Mouse (Mus musculus): ENCODE results near the gene Uchl3. TPM values are rescaled to one million over a fixed set of nuclear protein-coding genes. Genes with fewer than 3 reads are reported as not detected.
A peak's percentile ranks its signal among the peaks of the same experiment; 100 is the strongest.

Gene Uchl3
- polyA plus RNA-seq, 1 experiment from 2014 or later, result 131 TPM

GRCm38 (mm10) chr14:101704479-101704878 lies 50.7 kb downstream of the Uchl3 start:
- no peak overlapping the region for H3K9ac ChIP-seq (replicated peaks; ENCODE audit: low read depth, low read length)
- WGBS, result 79% methylated on average over 4 of the region's 4 CpGs
- no peaks in the 10 kb centered on the region for H3K27me3 ChIP-seq (ENCODE audit: control insufficient read depth, insufficient read depth, low read length)
- no peak overlapping the region for H3K4me3 ChIP-seq (ENCODE audit: low read depth, low read length)
- H3K4me1 ChIP-seq (ENCODE audit: control insufficient read depth, insufficient read depth, low read length), result no peaks in the 10 kb centered on the region
- H3K4me2 ChIP-seq (replicated peaks; ENCODE audit: low read depth, low read length), result no peak overlapping the region
- ATAC-seq (ENCODE audit: insufficient number of reproducible peaks, insufficient read depth, low FRiP score, low read depth), result no peak
- H3K36me3 ChIP-seq (ENCODE audit: control insufficient read depth, insufficient read depth, low read length), result no peaks in the 10 kb centered on the region
- H3K9me3 ChIP-seq (ENCODE audit: control insufficient read depth, low read depth, low read length), result no peaks in the 10 kb centered on the region
- H3K27ac ChIP-seq (ENCODE audit: low read length), result no peak overlapping the region

- no peaks in the 10 kb centered on the region for H3K27me3 ChIP-seq (ENCODE audit: control insufficient read depth, insufficient read depth, low read length)
- WGBS, result 92% methylated on average over 5 of the region's 5 CpGs
- ATAC-seq (ENCODE audit: insufficient number of reproducible peaks, insufficient read depth, low FRiP score, low read depth), result no peak
Observed at GRCm38 (mm10) chr14:101707088-101707487, 53.3 kb downstream of the Uchl3 start.

GRCm38 (mm10) chr14:101714414-101714813 lies 60.6 kb downstream of the Uchl3 start:
- ATAC-seq (ENCODE audit: insufficient number of reproducible peaks, insufficient read depth, low FRiP score, low read depth), result no peak
- no peak overlapping the region for H3K9ac ChIP-seq (replicated peaks; ENCODE audit: low read depth, low read length)
- H3K4me2 ChIP-seq (replicated peaks; ENCODE audit: low read depth, low read length), result no peak overlapping the region
- no peaks in the 10 kb centered on the region for H3K27me3 ChIP-seq (ENCODE audit: control insufficient read depth, insufficient read depth, low read length)
- no peaks in the 10 kb centered on the region for H3K4me1 ChIP-seq (ENCODE audit: control insufficient read depth, insufficient read depth, low read length)
- no peaks in the 10 kb centered on the region for H3K9me3 ChIP-seq (ENCODE audit: control insufficient read depth, low read depth, low read length)
- H3K27ac ChIP-seq (ENCODE audit: low read length), result no peak overlapping the region
- H3K36me3 ChIP-seq (ENCODE audit: control insufficient read depth, insufficient read depth, low read length), result no peaks in the 10 kb centered on the region
- WGBS, result 85% methylated on average over 2 of the region's 2 CpGs
- no peak overlapping the region for H3K4me3 ChIP-seq (ENCODE audit: low read depth, low read length)

More at GRCm38 (mm10) chr14:101707088-101707487, 53.3 kb downstream of the Uchl3 start:
- Histone ChIP-seq H3K36me3 (ENCODE audit: control insufficient read depth, insufficient read depth, low read length) (no peaks in the 10 kb centered on the region), H3K9ac (replicated peaks; ENCODE audit: low read depth, low read length) (no peak overlapping the region), H3K4me1 (ENCODE audit: control insufficient read depth, insufficient read depth, low read length) (no peaks in the 10 kb centered on the region), H3K4me2 (replicated peaks; ENCODE audit: low read depth, low read length) (no peak overlapping the region), H3K9me3 (ENCODE audit: control insufficient read depth, low read depth, low read length) (no peaks in the 10 kb centered on the region), H3K27ac (ENCODE audit: low read length) (no peak overlapping the region), H3K4me3 (ENCODE audit: low read depth, low read length) (no peak overlapping the region)

- Histone ChIP-seq H3K36me3 (ENCODE audit: control insufficient read depth, insufficient read depth, low read length) (no peaks in the 10 kb centered on the region), H3K27ac (ENCODE audit: low read length) (no peak within 1 kb of the TSS), H3K9me3 (ENCODE audit: control insufficient read depth, low read depth, low read length) (no peaks in the 10 kb centered on the region), H3K4me3 (ENCODE audit: low read depth, low read length) (peak within 1 kb of the TSS; percentile 64), H3K4me1 (ENCODE audit: control insufficient read depth, insufficient read depth, low read length) (no peaks in the 10 kb centered on the region; the same call in 1 of the 2 replicates), H3K4me2 (replicated peaks; ENCODE audit: low read depth, low read length) (peak within 1 kb of the TSS; percentile 98), H3K9ac (replicated peaks; ENCODE audit: low read depth, low read length) (peak within 1 kb of the TSS; percentile 37; the same call in 1 of the 2 replicates), H3K27me3 (ENCODE audit: control insufficient read depth, insufficient read depth, low read length) (no peaks in the 10 kb centered on the region)
- WGBS, result 1% methylated on average over 51 of the region's 51 CpGs
- ATAC-seq (ENCODE audit: insufficient number of reproducible peaks, insufficient read depth, low FRiP score, low read depth), result peak; percentile 88
Observed at GRCm38 (mm10) chr14:101729237-101729971, 75.6 kb downstream of the Uchl3 start, which contains the start of the genes Gm9922 and Lmo7. Gene Gm9922 (minus strand): TSS chr14:101729814. Gene Lmo7 (plus strand): TSS chr14:101729957.

GRCm38 (mm10) chr14:101729972-101730692 lies 76.4 kb downstream of the Uchl3 start:
- Histone ChIP-seq H3K9me3 (ENCODE audit: control insufficient read depth, low read depth, low read length) (no peaks in the 10 kb centered on the region), H3K27ac (ENCODE audit: low read length) (no peak overlapping the region), H3K9ac (replicated peaks; ENCODE audit: low read depth, low read length) (peak overlapping the region; percentile 37; the same call in 1 of the 2 replicates), H3K36me3 (ENCODE audit: control insufficient read depth, insufficient read depth, low read length) (no peaks in the 10 kb centered on the region), H3K4me3 (ENCODE audit: low read depth, low read length) (peak overlapping the region; percentile 64), H3K4me1 (ENCODE audit: control insufficient read depth, insufficient read depth, low read length) (no peaks in the 10 kb centered on the region; the same call in 1 of the 2 replicates), H3K4me2 (replicated peaks; ENCODE audit: low read depth, low read length) (peak overlapping the region; percentile 98), H3K27me3 (ENCODE audit: control insufficient read depth, insufficient read depth, low read length) (no peaks in the 10 kb centered on the region)
- WGBS, result 2% methylated on average over 28 of the region's 28 CpGs
- peak; percentile 54; the same call in 1 of the 2 replicates for ATAC-seq (ENCODE audit: insufficient number of reproducible peaks, insufficient read depth, low FRiP score, low read depth)

GRCm38 (mm10) chr14:101733542-101734303 lies 80.0 kb downstream of the Uchl3 start:
- 28% methylated on average over 10 of the region's 10 CpGs for WGBS
- Histone ChIP-seq H3K4me2 (replicated peaks; ENCODE audit: low read depth, low read length) (no peak overlapping the region), H3K36me3 (ENCODE audit: control insufficient read depth, insufficient read depth, low read length) (no peaks in the 10 kb centered on the region), H3K9ac (replicated peaks; ENCODE audit: low read depth, low read length) (no peak overlapping the region), H3K9me3 (ENCODE audit: control insufficient read depth, low read depth, low read length) (no peaks in the 10 kb centered on the region), H3K27ac (ENCODE audit: low read length) (no peak overlapping the region), H3K4me1 (ENCODE audit: control insufficient read depth, insufficient read depth, low read length) (no peaks in the 10 kb centered on the region; the same call in 1 of the 2 replicates), H3K4me3 (ENCODE audit: low read depth, low read length) (no peak overlapping the region), H3K27me3 (ENCODE audit: control insufficient read depth, insufficient read depth, low read length) (no peaks in the 10 kb centered on the region)
- ATAC-seq (ENCODE audit: insufficient number of reproducible peaks, insufficient read depth, low FRiP score, low read depth), result no peak

- Histone ChIP-seq H3K4me3 (ENCODE audit: low read depth, low read length) (no peak overlapping the region), H3K27me3 (ENCODE audit: control insufficient read depth, insufficient read depth, low read length) (no peaks in the 10 kb centered on the region), H3K27ac (ENCODE audit: low read length) (no peak overlapping the region), H3K9ac (replicated peaks; ENCODE audit: low read depth, low read length) (no peak overlapping the region), H3K4me1 (ENCODE audit: control insufficient read depth, insufficient read depth, low read length) (no peaks in the 10 kb centered on the region), H3K36me3 (ENCODE audit: control insufficient read depth, insufficient read depth, low read length) (no peaks in the 10 kb centered on the region), H3K4me2 (replicated peaks; ENCODE audit: low read depth, low read length) (no peak overlapping the region), H3K9me3 (ENCODE audit: control insufficient read depth, low read depth, low read length) (no peaks in the 10 kb centered on the region)
- ATAC-seq (ENCODE audit: insufficient number of reproducible peaks, insufficient read depth, low FRiP score, low read depth), result no peak
- WGBS, result 82% methylated on average over 4 of the region's 4 CpGs
Observed at GRCm38 (mm10) chr14:101737501-101737900, 83.7 kb downstream of the Uchl3 start.

Data from stomach, embryonic 14.5 days (tissue).